Mouse (Mus musculus) Muller cell, postnatal 12 days (primary cell): ENCODE measurements at regions not wholly inside any gene's neighbourhood (a gene's known extent, or its start where the extent isn't known, plus 50 kb on each side); places are given as distances from the start of the nearest gene placed in this dataset.

Experiments used
- DNase-seq: peaks from one replicate; pipeline ENCODE4 v3.0.0-alpha.2; 2015; ENCODE audit errors: inconsistent ontology term

- peak; percentile 84 for DNase-seq
Measured at GRCm38 (mm10) chr17:60372206-60372605, 1359.0 kb upstream of the Nudt12 start.

- no peak for DNase-seq
Measured at GRCm38 (mm10) chr17:60355411-60355810, 1342.2 kb upstream of the Nudt12 start.

- no peak for DNase-seq
Measured at GRCm38 (mm10) chr17:60344656-60345055, 1331.5 kb upstream of the Nudt12 start.

GRCm38 (mm10) chr17:60337680-60338079, 1324.5 kb upstream of the Nudt12 start:
- DNase-seq, result no peak

GRCm38 (mm10) chr17:60321046-60321445, 1307.9 kb upstream of the Nudt12 start:
- no peak for DNase-seq
